Mouse (Mus musculus) kidney, adult 11 months (tissue): ENCODE results near the gene Atp6v0a4.
A peak's percentile ranks its signal among the peaks of the same experiment; 100 is the strongest.

Experiments used
- DNase-seq: peaks from one replicate; pipeline ENCODE4 v3.0.0; 2022

Atp6v0a4 gene

DNA sequence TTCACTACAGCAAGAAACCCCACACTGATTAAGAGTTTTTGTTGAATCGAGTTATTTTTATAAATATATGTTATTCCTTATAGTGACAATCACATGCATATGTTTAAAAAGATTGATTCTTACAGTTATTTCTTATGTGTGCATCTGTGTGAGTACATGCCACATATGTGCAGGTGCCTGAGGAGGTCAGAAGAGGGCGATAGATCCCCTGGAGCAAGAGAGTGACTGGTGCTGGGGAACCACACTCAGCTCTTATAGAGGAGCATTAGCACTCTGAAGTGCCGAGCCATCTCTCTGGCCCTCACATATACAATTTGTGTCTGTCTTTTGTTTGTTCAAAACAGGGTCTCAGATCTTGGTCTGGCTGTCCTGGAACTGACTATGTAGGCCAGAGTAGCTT lies 50.8 kb downstream of the Atp6v0a4 start:
- no peak for DNase-seq

- peak; percentile 80 for DNase-seq
Measured at GRCm38 (mm10) chr6:38072137-38072796, 52.1 kb downstream of the Atp6v0a4 start.

GRCm38 (mm10) chr6:38071256-38071655 lies 53.1 kb downstream of the Atp6v0a4 start:
- no peak for DNase-seq

DNA sequence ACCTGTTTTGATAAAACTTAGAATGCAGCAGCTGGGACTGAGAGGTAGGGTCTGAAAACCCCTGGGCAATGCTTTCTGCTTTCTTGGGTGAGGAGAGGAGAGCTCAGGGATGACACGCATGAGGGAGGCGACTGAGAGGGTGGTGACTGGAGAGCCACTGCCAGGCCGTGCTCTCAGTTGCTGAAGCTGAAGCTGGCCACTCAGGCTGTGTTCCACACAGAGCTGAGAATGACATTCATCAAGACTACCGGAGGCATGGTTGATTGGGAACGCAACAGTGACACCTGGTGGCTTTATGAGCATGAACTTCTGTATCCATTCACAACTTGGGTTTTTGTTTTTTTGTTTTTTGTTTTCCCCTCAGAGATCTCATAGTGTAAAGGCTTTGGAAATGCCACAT lies 58.2 kb downstream of the Atp6v0a4 start:
- DNase-seq, result peak; percentile 38

DNA sequence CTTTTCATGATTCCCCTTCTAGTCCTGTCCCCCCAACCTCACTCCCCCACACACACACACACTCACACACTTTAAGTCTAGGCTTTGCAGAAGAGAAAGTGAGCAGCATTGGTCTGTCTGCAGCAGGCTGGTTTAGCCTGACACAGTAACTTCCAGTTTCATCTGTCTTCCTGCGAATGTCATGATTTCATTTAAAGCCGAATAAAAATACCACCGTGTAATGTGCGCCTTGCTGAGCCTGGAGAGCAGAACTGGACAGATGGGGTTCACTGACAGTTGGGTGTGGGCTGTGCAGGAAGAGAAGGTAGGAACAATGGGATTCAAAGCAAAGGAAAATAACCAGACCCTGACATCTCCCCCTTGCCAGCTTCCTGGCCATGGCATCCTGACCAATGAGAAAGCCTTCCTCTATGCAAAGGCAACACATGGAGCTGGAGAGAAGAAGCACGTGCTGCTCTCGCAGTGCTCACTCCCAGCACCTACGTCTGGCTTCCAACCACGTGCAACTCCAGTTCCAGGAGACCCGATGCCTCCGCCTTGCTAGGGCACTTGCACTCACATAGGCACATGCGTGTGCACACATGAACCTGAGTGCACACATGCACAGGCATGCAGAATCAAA lies 58.8 kb downstream of the Atp6v0a4 start:
- no peak for DNase-seq

- no peak for DNase-seq
Measured at GRCm38 (mm10) chr6:38065122-38065500, 59.3 kb downstream of the Atp6v0a4 start.

- no peak for DNase-seq
Measured at GRCm38 (mm10) chr6:38064621-38065020, 59.8 kb downstream of the Atp6v0a4 start.

GRCm38 (mm10) chr6:38058805-38059204 lies 65.6 kb downstream of the Atp6v0a4 start:
- DNase-seq, result no peak

- peak; percentile 74 for DNase-seq
Measured at GRCm38 (mm10) chr6:38055471-38056330, 68.7 kb downstream of the Atp6v0a4 start.

GRCm38 (mm10) chr6:38049601-38050000 lies 74.8 kb downstream of the Atp6v0a4 start:
- no peak for DNase-seq

GRCm38 (mm10) chr6:38048800-38049561 lies 75.4 kb downstream of the Atp6v0a4 start:
- DNase-seq, result no peak

DNA sequence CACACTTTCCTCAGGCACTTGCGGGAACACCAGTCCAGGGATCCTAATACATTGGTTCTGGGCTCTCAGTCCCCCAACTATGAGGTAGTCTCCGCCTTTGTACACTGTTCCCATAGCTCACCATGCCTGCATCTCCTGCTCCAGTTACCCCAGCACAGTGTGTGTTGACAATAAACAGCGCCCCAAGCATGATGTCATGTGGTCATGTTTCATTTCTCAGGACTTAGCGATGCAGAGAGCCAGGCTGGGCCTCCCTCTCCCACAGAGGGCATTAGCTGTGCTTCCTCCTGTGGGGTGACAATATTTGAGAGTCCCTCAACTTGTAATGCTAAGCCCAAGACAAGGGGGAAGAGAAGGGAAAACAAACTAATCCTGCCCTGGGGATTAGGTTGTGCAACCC lies 76.4 kb downstream of the Atp6v0a4 start:
- no peak for DNase-seq

- DNase-seq, result no peak
Measured at GRCm38 (mm10) chr6:38046838-38047237, 77.5 kb downstream of the Atp6v0a4 start, which contains the start of gene Svopl. TSS of gene Svopl (minus strand) at chr6:38046996.

- no peak for DNase-seq
Measured at GRCm38 (mm10) chr6:38032801-38033566, 91.4 kb downstream of the Atp6v0a4 start.

DNA sequence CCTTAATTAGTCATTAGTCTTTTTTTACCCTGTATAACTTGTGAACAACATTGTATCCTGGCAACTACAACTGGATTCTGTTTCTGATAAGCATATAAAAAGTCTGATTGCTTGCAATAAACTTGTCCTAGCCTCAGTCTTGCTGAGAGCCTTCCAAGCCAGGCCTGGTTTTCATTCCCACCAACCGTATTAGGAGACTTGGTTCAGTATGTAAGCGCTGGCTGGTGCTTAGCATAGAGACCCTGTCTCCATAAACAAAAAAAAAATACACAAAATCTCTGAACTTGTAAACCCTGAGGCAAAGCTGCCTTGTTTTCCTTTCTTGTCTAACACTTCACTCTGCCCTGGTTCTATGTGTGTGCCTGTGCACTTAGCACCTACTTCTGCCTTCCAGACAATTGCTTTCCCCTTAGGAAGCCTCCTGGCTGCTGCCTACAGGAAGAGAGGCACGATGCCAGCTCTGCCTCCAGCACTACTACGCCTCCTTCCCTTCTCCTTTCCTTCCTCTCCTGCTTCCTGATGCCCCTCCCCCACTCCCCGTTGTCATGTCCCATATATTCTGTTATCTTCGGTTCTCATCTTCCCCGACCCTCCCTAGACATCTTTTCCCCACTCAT lies 92.4 kb downstream of the Atp6v0a4 start:
- DNase-seq, result no peak

- DNase-seq, result no peak
Measured at GRCm38 (mm10) chr6:38028205-38028604, 96.2 kb downstream of the Atp6v0a4 start.

DNA sequence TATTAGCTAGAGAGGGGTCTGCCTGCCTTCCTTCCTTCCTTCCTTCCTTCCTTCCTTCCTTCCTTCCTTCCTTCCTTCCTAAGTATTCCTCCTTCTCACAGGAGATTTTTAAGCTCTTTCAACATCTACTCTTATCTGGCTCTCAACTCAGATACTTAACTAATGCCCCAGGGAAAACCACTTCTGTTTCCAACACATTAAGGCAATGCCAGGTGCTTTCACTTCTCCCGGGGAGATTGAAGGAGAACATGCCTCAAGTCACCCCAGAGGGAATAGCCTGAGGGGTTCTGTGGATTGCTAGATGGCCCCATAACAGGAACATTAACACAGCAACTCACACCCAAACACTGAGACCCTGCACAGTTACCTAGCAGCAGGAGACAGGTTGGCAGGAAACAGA lies 96.6 kb downstream of the Atp6v0a4 start:
- no peak for DNase-seq

DNA sequence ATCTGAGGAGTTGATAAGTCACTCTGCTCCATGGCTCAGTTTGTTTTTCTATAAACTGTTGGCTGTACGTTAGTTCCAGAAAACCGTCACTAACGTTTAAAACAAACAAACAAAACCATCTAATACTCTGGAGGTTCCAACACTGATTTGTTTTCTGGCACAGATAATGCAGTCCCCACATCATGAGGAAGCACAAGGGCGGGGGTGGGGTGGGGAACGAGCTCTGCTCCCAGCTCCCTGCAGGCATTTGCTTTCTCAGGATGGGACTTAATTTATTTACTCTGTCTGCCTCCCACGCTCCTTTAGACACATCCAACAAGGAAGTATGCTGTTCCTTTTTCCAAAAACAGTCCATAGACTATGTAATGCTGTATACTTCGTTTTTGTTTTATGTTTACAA lies 101.1 kb downstream of the Atp6v0a4 start:
- DNase-seq, result no peak

DNA sequence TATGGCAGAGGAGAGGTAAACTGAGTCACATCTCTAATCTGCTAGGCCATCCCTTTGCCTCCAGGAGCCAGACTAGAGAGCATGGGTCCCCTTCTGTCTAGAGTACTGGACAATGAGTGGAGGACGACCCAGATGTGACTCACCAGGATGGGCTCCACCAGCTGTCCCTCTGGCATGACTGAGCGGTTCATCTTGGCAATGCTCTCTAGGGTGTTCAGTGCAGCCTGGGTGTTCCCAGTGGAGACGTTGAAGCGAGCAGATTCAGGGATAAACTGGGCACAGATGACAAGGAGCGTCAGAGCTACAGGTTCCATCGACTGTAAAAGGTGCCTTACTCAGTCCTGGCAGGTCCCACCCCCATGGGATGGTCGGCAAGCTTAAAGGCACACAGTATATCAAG lies 103.0 kb downstream of the Atp6v0a4 start:
- DNase-seq, result no peak

DNA sequence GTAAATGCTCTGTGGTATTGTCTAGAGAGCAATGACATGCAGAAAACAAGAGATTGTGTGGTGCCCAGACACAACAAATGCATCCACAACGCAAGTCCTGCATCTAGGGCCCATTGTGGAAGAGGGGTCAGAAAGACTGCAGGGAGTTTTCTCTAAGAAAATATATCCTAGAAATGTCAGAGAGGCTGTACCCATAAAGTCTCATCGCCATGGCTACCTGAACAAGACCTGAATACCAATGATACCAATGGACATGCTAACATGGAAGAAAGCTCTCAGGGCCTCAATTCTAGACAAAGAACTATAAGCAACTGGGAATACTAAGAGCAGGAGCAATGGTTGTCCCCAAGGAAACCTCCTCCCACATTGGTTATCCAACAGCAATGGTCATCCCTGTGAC lies 111.6 kb downstream of the Atp6v0a4 start:
- DNase-seq, result no peak

DNA sequence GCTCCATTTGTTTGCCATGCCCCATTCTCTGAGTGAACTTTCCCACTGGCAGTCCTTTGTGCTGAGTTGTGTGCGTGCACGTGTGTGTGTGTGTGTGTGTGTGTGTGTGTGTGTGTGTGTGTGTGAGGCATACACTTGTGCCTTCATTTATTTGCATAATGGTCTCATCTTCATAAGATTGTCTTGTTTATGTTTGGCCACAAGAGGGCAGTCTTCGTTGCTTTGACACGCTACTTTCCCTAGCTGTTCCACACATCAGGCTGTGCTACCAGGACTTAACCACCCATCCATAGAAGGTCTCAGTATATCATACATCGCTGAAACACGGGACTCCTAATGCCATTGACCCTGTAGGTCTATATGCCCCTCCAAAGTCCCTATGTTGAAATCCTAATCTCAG lies 116.9 kb downstream of the Atp6v0a4 start:
- DNase-seq, result no peak
